Mouse (Mus musculus): ENCODE data around the gene Gstm7. TPM values are rescaled to one million over a fixed set of nuclear protein-coding genes. Genes with fewer than 3 reads are reported as not detected.

Gstm7 gene
- 4.3 TPM for polyA plus RNA-seq (2014; fragmentation: Illumina TruSeq; extraction: RNeasy Lipid Tissue Mini Kit (QIAGEN cat#74804); ENCODE audit: low read depth, low replicate concordance)

GRCm38 (mm10) chr3:107931670-107932069 is at the start of gene Gstm7:
TSS of gene Gstm7 (minus strand) at chr3:107931817.

GRCm38 (mm10) chr3:107968724-107969395 is 37.2 kb upstream of the Gstm7 start, which contains the start of gene Gstm3:
TSS of gene Gstm3 (minus strand) at chr3:107969283.

GRCm38 (mm10) chr3:107943239-107943990 is 11.8 kb upstream of the Gstm7 start, which contains the start of gene Gstm6:
TSS of gene Gstm6 (minus strand) at chr3:107943749.

GRCm38 (mm10) chr3:107895720-107896569 is 35.7 kb downstream of the Gstm7 start, which contains the start of gene Gstm5:
TSS of gene Gstm5 (plus strand) at chr3:107895821.

GRCm38 (mm10) chr3:107877005-107877404 is 54.6 kb downstream of the Gstm7 start, which contains the start of gene Eps8l3:
TSS of gene Eps8l3 (plus strand) at chr3:107877229.

Other genes with a start within 250 kb of the Gstm7 start
- gene Ahcyl1, start 235.3 kb downstream of the Gstm7 start, polyA plus RNA-seq (2014; fragmentation: Illumina TruSeq; extraction: RNeasy Lipid Tissue Mini Kit (QIAGEN cat#74804); ENCODE audit: low read depth, low replicate concordance) = 298 TPM
- 5.1 TPM for gene Csf1, start 171.3 kb downstream of the Gstm7 start, polyA plus RNA-seq (2014; fragmentation: Illumina TruSeq; extraction: RNeasy Lipid Tissue Mini Kit (QIAGEN cat#74804); ENCODE audit: low read depth, low replicate concordance)
- gene Eps8l3, start 54.6 kb downstream of the Gstm7 start, polyA plus RNA-seq (2014; fragmentation: Illumina TruSeq; extraction: RNeasy Lipid Tissue Mini Kit (QIAGEN cat#74804); ENCODE audit: low read depth, low replicate concordance) = 0.24 TPM
- gene Gstm5, start 36.0 kb downstream of the Gstm7 start, polyA plus RNA-seq (2014; fragmentation: Illumina TruSeq; extraction: RNeasy Lipid Tissue Mini Kit (QIAGEN cat#74804); ENCODE audit: low read depth, low replicate concordance) = 298 TPM
- gene Gstm6, start 11.9 kb upstream of the Gstm7 start, polyA plus RNA-seq (2014; fragmentation: Illumina TruSeq; extraction: RNeasy Lipid Tissue Mini Kit (QIAGEN cat#74804); ENCODE audit: low read depth, low replicate concordance) = 1.2 TPM
- gene Gstm3, start 37.5 kb upstream of the Gstm7 start, polyA plus RNA-seq (2014; fragmentation: Illumina TruSeq; extraction: RNeasy Lipid Tissue Mini Kit (QIAGEN cat#74804); ENCODE audit: low read depth, low replicate concordance) = not detected
- gene Gstm2, start 54.6 kb upstream of the Gstm7 start, polyA plus RNA-seq (2014; fragmentation: Illumina TruSeq; extraction: RNeasy Lipid Tissue Mini Kit (QIAGEN cat#74804); ENCODE audit: low read depth, low replicate concordance) = 66.2 TPM
- gene Gstm1, start 86.2 kb upstream of the Gstm7 start, polyA plus RNA-seq (2014; fragmentation: Illumina TruSeq; extraction: RNeasy Lipid Tissue Mini Kit (QIAGEN cat#74804); ENCODE audit: low read depth, low replicate concordance) = 53.9 TPM
- 3.7 TPM for gene Gstm4, start 113.1 kb upstream of the Gstm7 start, polyA plus RNA-seq (2014; fragmentation: Illumina TruSeq; extraction: RNeasy Lipid Tissue Mini Kit (QIAGEN cat#74804); ENCODE audit: low read depth, low replicate concordance)
- gene Ampd2, start 154.8 kb upstream of the Gstm7 start, polyA plus RNA-seq (2014; fragmentation: Illumina TruSeq; extraction: RNeasy Lipid Tissue Mini Kit (QIAGEN cat#74804); ENCODE audit: low read depth, low replicate concordance) = 8.5 TPM
- 0.77 TPM for gene Gnat2, start 161.0 kb upstream of the Gstm7 start, polyA plus RNA-seq (2014; fragmentation: Illumina TruSeq; extraction: RNeasy Lipid Tissue Mini Kit (QIAGEN cat#74804); ENCODE audit: low read depth, low replicate concordance)
- 225 TPM for gene Gnai3, start 214.3 kb upstream of the Gstm7 start, polyA plus RNA-seq (2014; fragmentation: Illumina TruSeq; extraction: RNeasy Lipid Tissue Mini Kit (QIAGEN cat#74804); ENCODE audit: low read depth, low replicate concordance)
- gene Gpr61, start 223.1 kb upstream of the Gstm7 start, polyA plus RNA-seq (2014; fragmentation: Illumina TruSeq; extraction: RNeasy Lipid Tissue Mini Kit (QIAGEN cat#74804); ENCODE audit: low read depth, low replicate concordance) = not detected

All from kidney, adult 10 weeks (tissue).